Mouse (Mus musculus) midbrain, embryonic 15.5 days (tissue): ENCODE data around the gene Defb41. TPM values are rescaled to one million over a fixed set of nuclear protein-coding genes. Genes with fewer than 3 reads are reported as not detected.
"Not testable (repeated sequence)": the region's sequence is repeated elsewhere in the genome, so short reads cannot be mapped to it uniquely, and the experiment has no call there.

ENCODE experiments used
- ATAC-seq: fragments of 200-750 bp; cut with Nextera tagmentation; replicated peaks from 2 replicates; pipeline ENCODE4 v1.8.0; 2017; ENCODE audit warnings: moderate TSS enrichment
- H3K27ac ChIP-seq: fragments of 300-500 bp; sonication (generic); 2 replicates; pipeline ENCODE4 v1.5.1; 2015; ENCODE audit warnings: mild to moderate bottlenecking, inconsistent platforms
- H3K27me3 ChIP-seq: fragments of 300-500 bp; sonication (generic); replicated peaks from 2 replicates; pipeline ENCODE4 v1.6.1; 2015; ENCODE audit warnings: inconsistent platforms
- H3K36me3 ChIP-seq: fragments of 300-500 bp; sonication (generic); replicated peaks from 2 replicates; pipeline ENCODE4 v1.6.1; 2015; ENCODE audit warnings: inconsistent platforms
- H3K4me1 ChIP-seq: fragments of 300-500 bp; sonication (generic); 2 replicates; pipeline ENCODE4 v1.6.1; 2015; ENCODE audit warnings: inconsistent platforms
- H3K4me2 ChIP-seq: fragments of 300-500 bp; sonication (generic); 2 replicates; pipeline ENCODE4 v1.6.1; 2015; ENCODE audit warnings: inconsistent platforms, mild to moderate bottlenecking, moderate library complexity
- H3K4me3 ChIP-seq: fragments of 300-500 bp; sonication (generic); 2 replicates; pipeline ENCODE4 v1.5.1; 2015; ENCODE audit warnings: mild to moderate bottlenecking, inconsistent platforms
- H3K9ac ChIP-seq: fragments of 300-500 bp; sonication (generic); 2 replicates; pipeline ENCODE4 v1.6.1; 2015; ENCODE audit warnings: mild to moderate bottlenecking, inconsistent platforms
- H3K9me3 ChIP-seq: fragments of 300-500 bp; sonication (generic); 2 replicates; pipeline ENCODE4 v1.6.1; 2016; ENCODE audit warnings: inconsistent platforms
- WGBS: fragments of 180-500 bp; shearing (Covaris S2); methylation state at CpG from one replicate; pipeline ENCODE4 v1.1.7; 2015; ENCODE audit warnings: mixed read lengths; 5-methylcytosine and 5-hydroxymethylcytosine counted together
- polyA plus RNA-seq: library from polyadenylated mRNA; unstranded; fragments of >200 nt; fragmentation: Nextera tagmentation; extraction: Ambion mirVana; gene quantifications from 2 replicates; pipeline ENCODE4 v1.2.1, GENCODE M21; 2015

Defb41 gene
- polyA plus RNA-seq, result not detected in 2 replicates

- H3K4me1 ChIP-seq, result no peaks in the 10 kb centered on the region
- no peaks in the 10 kb centered on the region for H3K27me3 ChIP-seq
- no peaks in the 10 kb centered on the region for H3K36me3 ChIP-seq
- no peaks in the 10 kb centered on the region for H3K9me3 ChIP-seq
- H3K4me2 ChIP-seq, result no peak within 1 kb of the TSS
- no peak for ATAC-seq
- H3K9ac ChIP-seq, result no peak within 1 kb of the TSS
- H3K27ac ChIP-seq, result no peak within 1 kb of the TSS
- H3K4me3 ChIP-seq, result no peak within 1 kb of the TSS
Measured at GRCm38 (mm10) chr1:18265038-18265437, at the start of gene Defb41. Gene Defb41 (minus strand): TSS chr1:18265138.

- Histone ChIP-seq H3K36me3 (no peaks in the 10 kb centered on the region), H3K4me3 (no peak overlapping the region), H3K9ac (no peak overlapping the region), H3K4me2 (no peak overlapping the region), H3K27ac (peak overlapping the region; percentile 45; the same call in 1 of the 2 replicates), H3K27me3 (no peaks in the 10 kb centered on the region), H3K9me3 (no peaks in the 10 kb centered on the region), H3K4me1 (no peaks in the 10 kb centered on the region)
- ATAC-seq, result no peak
- WGBS, result 77% methylated on average over 4 of the region's 4 CpGs
Measured at GRCm38 (mm10) chr1:18308474-18308829, 43.5 kb upstream of the Defb41 start.

- 67% methylated on average over 12 of the region's 12 CpGs for WGBS
Measured at GRCm38 (mm10) chr1:18307545-18308473, 42.9 kb upstream of the Defb41 start.

GRCm38 (mm10) chr1:18292515-18292914, 27.6 kb upstream of the Defb41 start:
- H3K4me1 ChIP-seq, result no peaks in the 10 kb centered on the region
- WGBS, result 40% methylated on average over 4 of the region's 4 CpGs

More at GRCm38 (mm10) chr1:18307545-18308473, 42.9 kb upstream of the Defb41 start:
- H3K36me3 ChIP-seq, result no peaks in the 10 kb centered on the region
- H3K4me2 ChIP-seq, result no peak overlapping the region
- no peak overlapping the region for H3K4me3 ChIP-seq
- no peaks in the 10 kb centered on the region for H3K9me3 ChIP-seq
- H3K9ac ChIP-seq, result no peak overlapping the region
- peak overlapping the region; percentile 45; the same call in 1 of the 2 replicates for H3K27ac ChIP-seq
- no peaks in the 10 kb centered on the region for H3K27me3 ChIP-seq
- H3K4me1 ChIP-seq, result no peaks in the 10 kb centered on the region
- peak; percentile 95 for ATAC-seq

GRCm38 (mm10) chr1:18288860-18289259, 23.9 kb upstream of the Defb41 start:
- ATAC-seq, result no peak
- Histone ChIP-seq H3K4me3 (no peak overlapping the region), H3K9ac (no peak overlapping the region), H3K4me2 (no peak overlapping the region), H3K9me3 (no peaks in the 10 kb centered on the region), H3K4me1 (no peaks in the 10 kb centered on the region), H3K27ac (no peak overlapping the region), H3K36me3 (no peaks in the 10 kb centered on the region), H3K27me3 (no peaks in the 10 kb centered on the region)
- WGBS, result 44% methylated on average over 3 of the region's 3 CpGs

More at GRCm38 (mm10) chr1:18292515-18292914, 27.6 kb upstream of the Defb41 start:
- Histone ChIP-seq H3K9me3 (no peaks in the 10 kb centered on the region), H3K4me3 (no peak overlapping the region), H3K9ac (no peak overlapping the region), H3K4me2 (no peak overlapping the region), H3K27ac (no peak overlapping the region), H3K36me3 (no peaks in the 10 kb centered on the region), H3K27me3 (no peaks in the 10 kb centered on the region)
- ATAC-seq, result no peak

DNA sequence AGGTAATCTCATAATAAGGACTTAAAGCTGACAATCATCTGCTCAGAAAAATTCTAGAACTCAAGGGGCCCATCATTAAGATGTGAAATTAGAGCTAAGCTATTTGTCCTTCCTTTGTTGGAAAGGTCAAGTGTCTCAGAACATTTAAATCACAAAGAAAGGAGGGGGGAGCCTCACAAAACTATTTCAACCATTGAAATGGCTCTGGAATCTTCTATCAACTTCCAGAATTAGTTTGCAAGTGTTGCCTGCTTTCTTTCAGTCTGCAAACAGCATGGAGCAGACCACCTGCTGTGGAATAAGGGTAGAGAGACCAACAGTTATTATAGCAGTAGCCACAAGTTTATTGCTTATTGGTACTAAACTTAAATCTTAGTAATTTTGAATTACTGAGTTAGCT, 22.4 kb upstream of the Defb41 start:
- H3K36me3 ChIP-seq, result no peaks in the 10 kb centered on the region
- H3K27me3 ChIP-seq, result no peaks in the 10 kb centered on the region
- no peak for ATAC-seq
- no peaks in the 10 kb centered on the region for H3K4me1 ChIP-seq
- H3K4me3 ChIP-seq, result no peak overlapping the region
- no peak overlapping the region for H3K9ac ChIP-seq
- no peak overlapping the region for H3K27ac ChIP-seq
- no peak overlapping the region for H3K4me2 ChIP-seq
- H3K9me3 ChIP-seq, result no peaks in the 10 kb centered on the region

DNA sequence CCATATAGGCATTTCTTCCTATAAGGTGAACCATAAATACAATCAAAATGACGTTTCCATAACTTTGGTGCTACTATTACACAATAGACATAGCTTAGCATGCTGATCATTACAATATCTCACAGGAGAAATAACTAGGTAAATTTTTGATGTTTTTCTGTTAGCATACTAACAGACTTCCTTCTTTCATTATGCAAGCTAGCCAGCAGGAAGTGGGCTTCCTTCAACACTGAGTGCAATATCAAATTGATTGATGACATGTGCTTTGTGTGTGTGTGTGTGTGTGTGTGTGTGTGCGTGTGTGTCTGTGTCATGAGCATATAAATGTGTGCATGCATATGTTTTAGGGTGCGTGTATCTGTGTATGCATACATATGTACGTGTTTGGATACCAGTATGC, 6.2 kb upstream of the Defb41 start:
- no peak for ATAC-seq
- no peaks in the 10 kb centered on the region for H3K4me1 ChIP-seq
- no peaks in the 10 kb centered on the region for H3K27me3 ChIP-seq
- H3K36me3 ChIP-seq, result no peaks in the 10 kb centered on the region
- no peaks in the 10 kb centered on the region for H3K9me3 ChIP-seq
- H3K27ac ChIP-seq, result no peak overlapping the region
- no peak overlapping the region for H3K4me2 ChIP-seq
- H3K9ac ChIP-seq, result no peak overlapping the region
- no peak overlapping the region for H3K4me3 ChIP-seq
- WGBS, result 94% methylated on average over 4 of the region's 4 CpGs

- no peak overlapping the region for H3K4me3 ChIP-seq
- ATAC-seq, result no peak
- H3K4me2 ChIP-seq, result no peak overlapping the region
- H3K9ac ChIP-seq, result no peak overlapping the region
- no peaks in the 10 kb centered on the region for H3K4me1 ChIP-seq
- H3K36me3 ChIP-seq, result no peaks in the 10 kb centered on the region
- 49% methylated on average over 5 of the region's 5 CpGs for WGBS
- H3K9me3 ChIP-seq, result no peaks in the 10 kb centered on the region
- H3K27ac ChIP-seq, result no peak overlapping the region
- H3K27me3 ChIP-seq, result no peaks in the 10 kb centered on the region
Measured at GRCm38 (mm10) chr1:18268845-18269244, 3.9 kb upstream of the Defb41 start.

GRCm38 (mm10) chr1:18245801-18246580, 18.9 kb downstream of the Defb41 start:
- H3K27me3 ChIP-seq, ATAC-seq, H3K4me3 ChIP-seq, H3K4me1 ChIP-seq, H3K9ac ChIP-seq, H3K27ac ChIP-seq, H3K9me3 ChIP-seq, H3K36me3 ChIP-seq, H3K4me2 ChIP-seq: not testable (repeated sequence)
- WGBS, result 85% methylated on average over 9 of the region's 9 CpGs

GRCm38 (mm10) chr1:18237343-18237742, 27.6 kb downstream of the Defb41 start, which contains the start of gene Defb18:
Gene Defb18 (minus strand): TSS chr1:18237443.
- WGBS, result 80% methylated on average over 1 of the region's 1 CpGs
- Histone ChIP-seq H3K36me3 (no peaks in the 10 kb centered on the region), H3K27me3 (no peaks in the 10 kb centered on the region), H3K4me1 (no peaks in the 10 kb centered on the region), H3K4me3 (no peak within 1 kb of the TSS), H3K4me2 (no peak within 1 kb of the TSS), H3K27ac (no peak within 1 kb of the TSS), H3K9ac (no peak within 1 kb of the TSS), H3K9me3 (no peaks in the 10 kb centered on the region)
- no peak for ATAC-seq

DNA sequence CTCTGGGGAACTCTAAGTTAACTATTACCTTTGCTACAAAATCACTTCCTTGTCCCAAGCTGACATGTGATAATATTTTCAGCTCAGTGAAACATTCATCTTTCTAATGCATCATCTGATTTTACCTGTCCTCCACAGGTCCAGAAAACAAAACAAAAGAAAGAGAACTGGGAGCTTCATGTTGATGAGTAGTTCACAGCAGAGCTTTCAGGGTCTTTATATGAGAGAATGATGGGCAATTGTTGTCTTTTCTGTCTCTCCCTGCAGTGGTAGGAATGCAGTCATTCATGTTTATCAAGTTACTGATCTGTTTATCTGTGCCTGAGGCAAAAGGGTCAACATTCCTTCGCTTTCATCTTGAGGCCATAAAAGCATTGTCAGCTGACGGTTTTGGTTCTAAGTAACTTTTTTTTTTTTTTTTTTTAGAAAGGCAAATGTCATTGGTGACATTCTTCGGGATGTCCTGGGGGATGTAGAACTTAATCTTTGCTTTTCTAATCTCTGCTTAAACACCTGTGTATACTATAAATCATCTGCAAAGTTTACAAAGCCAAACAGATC, 41.5 kb downstream of the Defb41 start:
- H3K4me2 ChIP-seq, result no peak overlapping the region
- no peaks in the 10 kb centered on the region for H3K36me3 ChIP-seq
- 66% methylated on average over 3 of the region's 3 CpGs for WGBS
- H3K27ac ChIP-seq, result no peak overlapping the region
- H3K9me3 ChIP-seq, result no peaks in the 10 kb centered on the region
- H3K9ac ChIP-seq, result no peak overlapping the region
- ATAC-seq, result no peak
- H3K4me3 ChIP-seq, result no peak overlapping the region
- no peaks in the 10 kb centered on the region for H3K4me1 ChIP-seq
- no peaks in the 10 kb centered on the region for H3K27me3 ChIP-seq
